Comparison of ENCODE assay signal across 9 mouse cellular contexts in the genomic region with DNA sequence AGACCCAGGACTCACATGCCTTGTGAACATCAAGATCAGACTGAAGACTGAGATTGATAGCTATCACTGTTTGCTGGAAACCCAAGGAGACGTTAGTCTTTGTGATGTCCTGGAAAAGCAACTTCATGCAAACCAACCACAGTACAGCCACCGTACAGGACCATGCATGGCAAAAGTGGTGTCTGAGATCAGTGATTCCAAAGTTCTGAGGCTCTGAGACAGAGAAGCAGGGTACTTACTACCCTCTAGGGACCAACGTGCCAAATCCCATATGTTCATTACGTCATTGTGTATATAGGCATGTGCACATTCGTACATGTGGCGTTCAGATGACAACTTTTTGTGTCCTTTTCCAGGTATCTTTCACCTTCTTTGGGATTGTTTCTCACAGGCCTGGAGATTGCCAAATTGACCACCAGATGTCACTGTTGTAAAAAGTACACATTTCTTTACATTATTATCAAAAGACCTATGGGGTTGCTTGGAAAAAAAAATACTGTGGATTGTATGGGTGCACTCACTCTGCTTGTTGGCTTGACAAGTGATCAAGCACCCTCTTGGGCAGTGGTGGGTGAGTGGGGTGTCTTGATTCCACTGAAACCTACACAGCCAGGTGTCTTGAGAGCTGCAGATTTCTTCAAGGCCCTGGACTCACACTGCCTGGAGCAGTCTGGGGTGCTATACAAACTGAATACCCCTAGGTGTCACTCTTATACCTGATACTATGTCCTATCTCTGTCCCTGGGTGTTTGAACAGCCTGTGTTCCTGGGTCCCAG. TPM values are rescaled to one million over a fixed set of nuclear protein-coding genes. Genes with fewer than 3 reads are reported as not detected.
DNase-seq lines count a peak whose midpoint lies in the region; ATAC-seq lines count a peak whose summit lies in the region.
"Had no signal": no experiment of that assay in that cellular context is flagged by ENCODE, and none has a peak within 500 bp of the region (broad histone marks: within the 10 kb centered on the region; RNA-seq: fewer than 3 reads in every experiment).

No protein-coding gene starts in this region.

- H3K36me3 ChIP-seq in limb, embryonic 11.5 days (ENCODE audit: control insufficient read depth, insufficient read depth, low read length) = no peaks in the 10 kb centered on the region
- H3K36me3 ChIP-seq in limb, embryonic 10.5 days = no peaks in the 10 kb centered on the region
- H3K36me3 ChIP-seq in intestine, embryonic 15.5 days = no peaks in the 10 kb centered on the region
- H3K36me3 ChIP-seq in midbrain, embryonic 11.5 days (ENCODE audit: control insufficient read depth, insufficient read depth, low read length) = no peaks in the 10 kb centered on the region

- ATAC-seq in limb, embryonic 11.5 days (ENCODE audit: insufficient number of reproducible peaks, low FRiP score, low TSS enrichment, low read depth) = peak; percentile 73; the same call in 1 of the 2 replicates
- peak; percentile 84 for ATAC-seq in intestine, embryonic 15.5 days
- ATAC-seq in midbrain, embryonic 11.5 days (ENCODE audit: low FRiP score) = peak; percentile 85
- ATAC-seq in erythroblast, adult 5-6 weeks (replicated peaks; ENCODE audit: low FRiP score, poor library complexity, severe bottlenecking) = no peak

- no peaks in the 10 kb centered on the region for H3K27me3 ChIP-seq in limb, embryonic 11.5 days (ENCODE audit: control insufficient read depth, insufficient read depth, low read length)
- H3K27me3 ChIP-seq in limb, embryonic 10.5 days (ENCODE audit: low read depth, poor library complexity, severe bottlenecking) = no peaks in the 10 kb centered on the region
- no peaks in the 10 kb centered on the region for H3K27me3 ChIP-seq in intestine, embryonic 15.5 days (replicated peaks)
- no peaks in the 10 kb centered on the region for H3K27me3 ChIP-seq in midbrain, embryonic 11.5 days (ENCODE audit: control insufficient read depth, insufficient read depth, low read length)

- no peak overlapping the region for H3K4me3 ChIP-seq in limb, embryonic 11.5 days (ENCODE audit: low read depth, low read length)
- no peak overlapping the region for H3K4me3 ChIP-seq in limb, embryonic 10.5 days
- H3K4me3 ChIP-seq in intestine, embryonic 15.5 days (replicated peaks) = no peak overlapping the region
- no peak overlapping the region for H3K4me3 ChIP-seq in midbrain, embryonic 11.5 days (ENCODE audit: low read depth, low read length)

- no peaks in the 10 kb centered on the region for H3K9me3 ChIP-seq in limb, embryonic 11.5 days (ENCODE audit: control insufficient read depth, low read length)
- H3K9me3 ChIP-seq in limb, embryonic 10.5 days (replicated peaks) = no peaks in the 10 kb centered on the region
- H3K9me3 ChIP-seq in intestine, embryonic 15.5 days = no peaks in the 10 kb centered on the region
- no peaks in the 10 kb centered on the region for H3K9me3 ChIP-seq in midbrain, embryonic 11.5 days (ENCODE audit: control insufficient read depth, low read length)

- H3K4me2 ChIP-seq in limb, embryonic 11.5 days (ENCODE audit: low read depth, severe bottlenecking) = no peak overlapping the region
- H3K4me2 ChIP-seq in intestine, embryonic 15.5 days (replicated peaks) = no peak overlapping the region
- no peak overlapping the region for H3K4me2 ChIP-seq in midbrain, embryonic 11.5 days

- WGBS in limb, embryonic 11.5 days = 54% methylated on average over 6 of the region's 6 CpGs
- 60% methylated on average over 6 of the region's 6 CpGs for WGBS in limb, embryonic 10.5 days
- WGBS in intestine, embryonic 15.5 days = 54% methylated on average over 6 of the region's 6 CpGs
- 59% methylated on average over 6 of the region's 6 CpGs for WGBS in midbrain, embryonic 11.5 days

- no peaks in the 10 kb centered on the region for H3K4me1 ChIP-seq in limb, embryonic 11.5 days (ENCODE audit: control insufficient read depth, insufficient read depth, low read length)
- no peaks in the 10 kb centered on the region for H3K4me1 ChIP-seq in limb, embryonic 10.5 days
- no peaks in the 10 kb centered on the region for H3K4me1 ChIP-seq in intestine, embryonic 15.5 days (replicated peaks)
- no peaks in the 10 kb centered on the region for H3K4me1 ChIP-seq in midbrain, embryonic 11.5 days (ENCODE audit: control insufficient read depth, insufficient read depth, low read length)

- DNase-seq in limb, embryonic 11.5 days (ENCODE audit: low spot score) = peak; percentile 31
- no peak for DNase-seq in limb, embryonic 10.5 days (ENCODE audit: low spot score)
- peak; percentile 66 for DNase-seq in NIH3T3 (ENCODE audit: low read depth)
- peak; percentile 37 for DNase-seq in embryo, embryonic 9.5 days (ENCODE audit: extremely low spot score)
- DNase-seq in midbrain, embryonic 11.5 days (ENCODE audit: low spot score, missing footprints) = peak; percentile 87
- no peak for DNase-seq in urinary bladder, postnatal 10 days (ENCODE audit: low spot score)

- no peak overlapping the region for H3K27ac ChIP-seq in limb, embryonic 11.5 days (replicated peaks; ENCODE audit: low read depth, low read length)
- no peak overlapping the region for H3K27ac ChIP-seq in limb, embryonic 10.5 days
- no peak overlapping the region for H3K27ac ChIP-seq in intestine, embryonic 15.5 days
- no peak overlapping the region for H3K27ac ChIP-seq in midbrain, embryonic 11.5 days (ENCODE audit: low read depth, low read length)

- no peak overlapping the region for H3K9ac ChIP-seq in limb, embryonic 11.5 days (ENCODE audit: low read length)
- H3K9ac ChIP-seq in intestine, embryonic 15.5 days = no peak overlapping the region
- H3K9ac ChIP-seq in midbrain, embryonic 11.5 days (ENCODE audit: low read length) = no peak overlapping the region

RNA-seq across cellular contexts. Expression of gene Slc46a2, which starts 17.8 kb away (rescaled TPM):
- 0.06 TPM in 1 of 2 replicates, not detected in the other for polyA plus RNA-seq in limb, embryonic 11.5 days (2014; fragmentation: Nextera tagmentation; extraction: Ambion mirVana)
- not detected in 2 replicates for polyA plus RNA-seq in limb, embryonic 10.5 days (2016; fragmentation: Nextera tagmentation; extraction: Ambion mirVana)
- polyA plus RNA-seq in intestine, embryonic 15.5 days (2015; fragmentation: Nextera tagmentation; extraction: Ambion mirVana) = not detected in 2 replicates
- polyA plus RNA-seq in midbrain, embryonic 11.5 days (2014; fragmentation: Nextera tagmentation; extraction: Ambion mirVana) = 0.07 TPM in 1 of 2 replicates, not detected in the other
- total RNA-seq in erythroblast, adult 5-6 weeks (2015; ENCODE audit: low replicate concordance) = not detected in 2 replicates
- total RNA-seq in erythroblast, adult 5-6 weeks (2017; ENCODE audit: low replicate concordance) = not detected in 2 replicates

RNA-seq across cellular contexts. Expression of gene Mup4, which starts 27.8 kb away (rescaled TPM):
- not detected in 2 replicates for polyA plus RNA-seq in limb, embryonic 11.5 days (2014; fragmentation: Nextera tagmentation; extraction: Ambion mirVana)
- polyA plus RNA-seq in limb, embryonic 10.5 days (2016; fragmentation: Nextera tagmentation; extraction: Ambion mirVana) = not detected in 2 replicates
- not detected in 2 replicates for polyA plus RNA-seq in intestine, embryonic 15.5 days (2015; fragmentation: Nextera tagmentation; extraction: Ambion mirVana)
- polyA plus RNA-seq in midbrain, embryonic 11.5 days (2014; fragmentation: Nextera tagmentation; extraction: Ambion mirVana) = not detected in 2 replicates
- total RNA-seq in erythroblast, adult 5-6 weeks (2015; ENCODE audit: low replicate concordance) = not detected in 2 replicates
- not detected in 2 replicates for total RNA-seq in erythroblast, adult 5-6 weeks (2017; ENCODE audit: low replicate concordance)
- polyA plus RNA-seq: testis, adult 2 months had no signal

RNA-seq across cellular contexts. Expression of gene Mup6, which starts 31.4 kb away (rescaled TPM):
- polyA plus RNA-seq in limb, embryonic 11.5 days (2014; fragmentation: Nextera tagmentation; extraction: Ambion mirVana) = not detected in 2 replicates
- polyA plus RNA-seq in limb, embryonic 10.5 days (2016; fragmentation: Nextera tagmentation; extraction: Ambion mirVana) = not detected in 2 replicates
- not detected in 2 replicates for polyA plus RNA-seq in intestine, embryonic 15.5 days (2015; fragmentation: Nextera tagmentation; extraction: Ambion mirVana)
- not detected in 2 replicates for polyA plus RNA-seq in midbrain, embryonic 11.5 days (2014; fragmentation: Nextera tagmentation; extraction: Ambion mirVana)
- total RNA-seq in erythroblast, adult 5-6 weeks (2015; ENCODE audit: low replicate concordance) = not detected in 2 replicates
- total RNA-seq in erythroblast, adult 5-6 weeks (2017; ENCODE audit: low replicate concordance) = not detected in 2 replicates
- polyA plus RNA-seq: testis, adult 2 months had no signal

Comparison
In these comparisons a context has a peak if more than half of its experiments do, and no peak if none do; other contexts are left out.
1. DNase-seq: peak in limb, embryonic 11.5 days (single experiment), NIH3T3 (single experiment), embryo, embryonic 9.5 days (single experiment) and midbrain, embryonic 11.5 days (single experiment); none in limb, embryonic 10.5 days (single experiment) and urinary bladder, postnatal 10 days (single experiment).